Mouse (Mus musculus) fibroblast of lung, adult 2 months (primary cell): ENCODE data around the gene Isoc2a.
A peak's percentile ranks its signal among the peaks of the same experiment; 100 is the strongest.
"Not testable (repeated sequence)": the region's sequence is repeated elsewhere in the genome, so short reads cannot be mapped to it uniquely, and the experiment has no call there.

ENCODE experiments used
- DNase-seq: peaks from one replicate; pipeline ENCODE4 v3.0.0-alpha.2; 2011; ENCODE audit warnings: low read depth

The Isoc2a gene

GRCm38 (mm10) chr7:4876753-4877221 lies at the start of gene Isoc2a:
Gene Isoc2a (plus strand): TSS chr7:4877153.
- DNase-seq: peak; percentile 96

- no peak for DNase-seq
Observed at GRCm38 (mm10) chr7:4830476-4830875, 46.5 kb upstream of the Isoc2a start.

- no peak for DNase-seq
Observed at GRCm38 (mm10) chr7:4835631-4836327, 41.2 kb upstream of the Isoc2a start.

GRCm38 (mm10) chr7:4836351-4836792 lies 40.6 kb upstream of the Isoc2a start:
- no peak for DNase-seq

GRCm38 (mm10) chr7:4837639-4838038 lies 39.3 kb upstream of the Isoc2a start:
- DNase-seq: no peak

- DNase-seq: no peak
Observed at GRCm38 (mm10) chr7:4842077-4842476, 34.9 kb upstream of the Isoc2a start.

- no peak for DNase-seq
Observed at GRCm38 (mm10) chr7:4842634-4843131, 34.3 kb upstream of the Isoc2a start.

- DNase-seq: no peak
Observed at GRCm38 (mm10) chr7:4843604-4844244, 33.2 kb upstream of the Isoc2a start.

- no peak for DNase-seq
Observed at GRCm38 (mm10) chr7:4844245-4844916, 32.6 kb upstream of the Isoc2a start, which contains the start of gene Shisa7. Gene Shisa7 (minus strand): TSS chr7:4844696.

GRCm38 (mm10) chr7:4844917-4845309 lies 32.0 kb upstream of the Isoc2a start:
- DNase-seq: no peak

GRCm38 (mm10) chr7:4849372-4849771 lies 27.6 kb upstream of the Isoc2a start:
- no peak for DNase-seq

- no peak for DNase-seq
Observed at GRCm38 (mm10) chr7:4850621-4851314, 26.2 kb upstream of the Isoc2a start.

GRCm38 (mm10) chr7:4851315-4851688 lies 25.7 kb upstream of the Isoc2a start:
- no peak for DNase-seq

GRCm38 (mm10) chr7:4853613-4854012 lies 23.3 kb upstream of the Isoc2a start:
- no peak for DNase-seq

GRCm38 (mm10) chr7:4856508-4856907 lies 20.4 kb upstream of the Isoc2a start:
- DNase-seq: no peak

- no peak for DNase-seq
Observed at GRCm38 (mm10) chr7:4857321-4857720, 19.6 kb upstream of the Isoc2a start.

- no peak for DNase-seq
Observed at GRCm38 (mm10) chr7:4859418-4859978, 17.5 kb upstream of the Isoc2a start.

- DNase-seq: not testable (repeated sequence)
Observed at GRCm38 (mm10) chr7:4860926-4861325, 16.0 kb upstream of the Isoc2a start.

GRCm38 (mm10) chr7:4863041-4863440 lies 13.9 kb upstream of the Isoc2a start:
- DNase-seq: peak; percentile 92

GRCm38 (mm10) chr7:4863541-4864080 lies 13.3 kb upstream of the Isoc2a start:
- no peak for DNase-seq

- no peak for DNase-seq
Observed at GRCm38 (mm10) chr7:4864130-4864845, 12.7 kb upstream of the Isoc2a start.
